Mouse (Mus musculus) right cerebral cortex, postnatal 4 days (tissue): ENCODE data around the gene Ap3d1.

ENCODE experiments used
- DNase-seq: peaks from one replicate; pipeline ENCODE4 v3.0.0-alpha.2; 2022

Gene Ap3d1

GRCm38 (mm10) chr10:80742180-80742978, at the start of gene Ap3d1:
TSS of gene Ap3d1 (minus strand) at chr10:80742264.
- DNase-seq = peak; percentile 93

- no peak for DNase-seq
These were observed 49.6 kb upstream of the Ap3d1 start for GRCm38 (mm10) chr10:80791476-80792174.

- no peak for DNase-seq
These were observed 48.8 kb upstream of the Ap3d1 start for GRCm38 (mm10) chr10:80790761-80791404.

- no peak for DNase-seq
These were observed 45.5 kb upstream of the Ap3d1 start for GRCm38 (mm10) chr10:80787517-80787916.

GRCm38 (mm10) chr10:80785963-80786362, 43.9 kb upstream of the Ap3d1 start:
- DNase-seq = no peak

- no peak for DNase-seq
These were observed 42.8 kb upstream of the Ap3d1 start for GRCm38 (mm10) chr10:80784871-80785270.

GRCm38 (mm10) chr10:80784302-80784701, 42.2 kb upstream of the Ap3d1 start:
- DNase-seq = no peak

- no peak for DNase-seq
These were observed 37.5 kb upstream of the Ap3d1 start for GRCm38 (mm10) chr10:80779565-80779964.

- no peak for DNase-seq
These were observed 35.1 kb upstream of the Ap3d1 start for GRCm38 (mm10) chr10:80777123-80777522.

GRCm38 (mm10) chr10:80776358-80776869, 34.4 kb upstream of the Ap3d1 start:
- DNase-seq = no peak

GRCm38 (mm10) chr10:80775731-80776130, 33.7 kb upstream of the Ap3d1 start:
- DNase-seq = no peak

- no peak for DNase-seq
These were observed 32.9 kb upstream of the Ap3d1 start for GRCm38 (mm10) chr10:80774981-80775380.

- DNase-seq = peak; percentile 82
These were observed 32.5 kb upstream of the Ap3d1 start for GRCm38 (mm10) chr10:80774549-80774948.

GRCm38 (mm10) chr10:80773816-80774215, 31.8 kb upstream of the Ap3d1 start:
- DNase-seq = no peak

- no peak for DNase-seq
These were observed 26.3 kb upstream of the Ap3d1 start for GRCm38 (mm10) chr10:80768365-80768764.

GRCm38 (mm10) chr10:80766161-80766815, 24.2 kb upstream of the Ap3d1 start:
- no peak for DNase-seq

- no peak for DNase-seq
These were observed 23.7 kb upstream of the Ap3d1 start for GRCm38 (mm10) chr10:80765746-80766145.

GRCm38 (mm10) chr10:80763502-80763901, 21.4 kb upstream of the Ap3d1 start:
- DNase-seq = no peak

- no peak for DNase-seq
These were observed 19.8 kb upstream of the Ap3d1 start for GRCm38 (mm10) chr10:80761821-80762220.

GRCm38 (mm10) chr10:80760596-80761524, 18.8 kb upstream of the Ap3d1 start:
- no peak for DNase-seq

GRCm38 (mm10) chr10:80758651-80759050, 16.6 kb upstream of the Ap3d1 start:
- DNase-seq = no peak

- DNase-seq = peak; percentile 46
These were observed 15.7 kb upstream of the Ap3d1 start for GRCm38 (mm10) chr10:80757717-80758116.
